Mouse (Mus musculus) megakaryocyte, embryonic 14.5 days (primary cell): ENCODE measurements around the gene Ccdc33. TPM values are rescaled to one million over a fixed set of nuclear protein-coding genes. Genes with fewer than 3 reads are reported as not detected.

Experiments used
- H3K27me3 ChIP-seq: replicated peaks from 2 replicates; pipeline ENCODE3; 2012; ENCODE audit warnings: inconsistent platforms
- H3K36me3 ChIP-seq: replicated peaks from 2 replicates; pipeline ENCODE3; 2012; ENCODE audit warnings: low read length, inconsistent platforms, mixed read lengths
- H3K4me1 ChIP-seq: 2 replicates; pipeline ENCODE4 v1.6.1; 2012; ENCODE audit warnings: inconsistent platforms
- H3K4me3 ChIP-seq: replicated peaks from 2 replicates; pipeline ENCODE3; 2012; ENCODE audit warnings: moderate library complexity, mild to moderate bottlenecking, inconsistent platforms
- H3K9me3 ChIP-seq: 2 replicates; pipeline ENCODE4 v1.6.1; 2012; ENCODE audit warnings: inconsistent platforms
- FLI1 ChIP-seq: IDR thresholded peaks from 2 replicates; pipeline ENCODE4 v1.6.1; 2012; ENCODE audit warnings: low read length, inconsistent platforms, mixed read lengths
- GATA1 ChIP-seq: IDR thresholded peaks from 3 replicates; pipeline ENCODE4 v1.6.1; 2012; ENCODE audit warnings: mixed read lengths, low read length, inconsistent platforms, borderline replicate concordance
- polyA plus RNA-seq: library from polyadenylated mRNA; stranded (reverse); fragments of >175 nt; gene quantifications from 2 replicates; pipeline ENCODE4 v1.2.3, GENCODE M21; 2012; ENCODE audit warnings: low replicate concordance; ENCODE audit not compliant: insufficient read depth

Gene Ccdc33
- polyA plus RNA-seq, 1 experiment = not detected

DNA sequence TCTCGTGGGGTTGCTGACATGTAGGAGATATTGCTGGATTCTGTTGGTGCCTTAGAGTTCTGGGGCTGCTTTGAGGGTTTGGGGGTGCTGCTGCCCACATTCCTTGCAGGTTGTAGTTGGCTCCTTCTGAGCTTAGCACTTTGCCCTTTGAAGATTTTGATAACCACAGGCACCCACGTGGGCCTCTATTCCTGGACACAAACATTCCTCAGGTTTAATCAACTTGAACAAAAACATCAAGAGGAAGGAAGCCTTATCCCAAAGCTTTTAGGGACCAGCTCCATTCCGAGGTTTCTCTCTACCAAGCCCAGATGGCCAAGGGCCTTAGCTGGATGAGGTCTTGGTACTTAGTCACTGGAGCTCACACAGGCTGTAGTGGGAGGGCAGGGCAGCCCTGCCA lies 12.3 kb upstream of the Ccdc33 start:
- TF ChIP-seq FLI1 (no peak), GATA1 (no peak)
- Histone ChIP-seq H3K27me3 (peaks cover 93% of the 10 kb centered on the region), H3K4me1 (no peaks in the 10 kb centered on the region), H3K36me3 (no peaks in the 10 kb centered on the region), H3K9me3 (no peaks in the 10 kb centered on the region), H3K4me3 (no peak overlapping the region)

GRCm38 (mm10) chr9:58129508-58129907 lies 10.9 kb upstream of the Ccdc33 start:
- no peak overlapping the region for H3K4me3 ChIP-seq
- H3K27me3 ChIP-seq = peaks cover 90% of the 10 kb centered on the region
- no peaks in the 10 kb centered on the region for H3K9me3 ChIP-seq
- H3K36me3 ChIP-seq = no peaks in the 10 kb centered on the region
- TF ChIP-seq GATA1 (no peak), FLI1 (no peak)
- H3K4me1 ChIP-seq = no peaks in the 10 kb centered on the region

- peaks cover 90% of the 10 kb centered on the region for H3K27me3 ChIP-seq
- no peak overlapping the region for H3K4me3 ChIP-seq
- no peaks in the 10 kb centered on the region for H3K9me3 ChIP-seq
- no peaks in the 10 kb centered on the region for H3K36me3 ChIP-seq
- no peak for TF ChIP-seq GATA1
- TF ChIP-seq FLI1 = no peak
- no peaks in the 10 kb centered on the region for H3K4me1 ChIP-seq
Observed at GRCm38 (mm10) chr9:58128926-58129413, 10.3 kb upstream of the Ccdc33 start.

DNA sequence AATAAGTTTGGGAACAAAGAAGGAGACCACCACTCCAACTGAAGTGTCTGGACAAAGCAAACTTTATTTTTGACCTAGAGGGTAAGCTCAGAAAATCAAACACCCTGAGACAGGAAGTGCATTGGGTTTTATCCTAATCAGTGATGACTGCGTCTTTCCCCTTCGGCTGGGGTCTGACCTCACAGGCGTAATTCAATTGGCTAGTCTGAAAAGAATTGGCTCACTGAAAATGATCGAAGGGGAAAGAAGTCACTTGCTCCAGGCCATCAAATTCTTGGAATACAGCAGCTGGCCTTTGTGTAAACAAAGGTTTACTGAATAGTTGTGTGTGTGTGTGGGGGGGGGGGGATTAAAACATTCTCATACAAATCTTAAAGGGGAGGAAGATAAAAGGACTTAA lies 7.2 kb upstream of the Ccdc33 start:
- Histone ChIP-seq H3K4me1 (no peaks in the 10 kb centered on the region; the same call in 1 of the 2 replicates), H3K9me3 (no peaks in the 10 kb centered on the region), H3K4me3 (no peak overlapping the region), H3K27me3 (peaks cover 84% of the 10 kb centered on the region), H3K36me3 (no peaks in the 10 kb centered on the region)
- TF ChIP-seq FLI1 (no peak), GATA1 (no peak)

GRCm38 (mm10) chr9:58125085-58125484 lies 6.5 kb upstream of the Ccdc33 start:
- peaks cover 83% of the 10 kb centered on the region for H3K27me3 ChIP-seq

GRCm38 (mm10) chr9:58116024-58116651 lies 2.5 kb downstream of the Ccdc33 start:
- Histone ChIP-seq H3K4me1 (peaks cover 37% of the 10 kb centered on the region), H3K9me3 (no peaks in the 10 kb centered on the region), H3K27me3 (peaks cover 91% of the 10 kb centered on the region), H3K36me3 (no peaks in the 10 kb centered on the region), H3K4me3 (no peak overlapping the region)
- TF ChIP-seq GATA1 (no peak), FLI1 (no peak)

More at GRCm38 (mm10) chr9:58125085-58125484, 6.5 kb upstream of the Ccdc33 start:
- H3K36me3 ChIP-seq = no peaks in the 10 kb centered on the region
- H3K4me1 ChIP-seq = peaks cover 6% of the 10 kb centered on the region
- H3K9me3 ChIP-seq = no peaks in the 10 kb centered on the region
- TF ChIP-seq GATA1 (no peak), FLI1 (no peak)
- no peak overlapping the region for H3K4me3 ChIP-seq

DNA sequence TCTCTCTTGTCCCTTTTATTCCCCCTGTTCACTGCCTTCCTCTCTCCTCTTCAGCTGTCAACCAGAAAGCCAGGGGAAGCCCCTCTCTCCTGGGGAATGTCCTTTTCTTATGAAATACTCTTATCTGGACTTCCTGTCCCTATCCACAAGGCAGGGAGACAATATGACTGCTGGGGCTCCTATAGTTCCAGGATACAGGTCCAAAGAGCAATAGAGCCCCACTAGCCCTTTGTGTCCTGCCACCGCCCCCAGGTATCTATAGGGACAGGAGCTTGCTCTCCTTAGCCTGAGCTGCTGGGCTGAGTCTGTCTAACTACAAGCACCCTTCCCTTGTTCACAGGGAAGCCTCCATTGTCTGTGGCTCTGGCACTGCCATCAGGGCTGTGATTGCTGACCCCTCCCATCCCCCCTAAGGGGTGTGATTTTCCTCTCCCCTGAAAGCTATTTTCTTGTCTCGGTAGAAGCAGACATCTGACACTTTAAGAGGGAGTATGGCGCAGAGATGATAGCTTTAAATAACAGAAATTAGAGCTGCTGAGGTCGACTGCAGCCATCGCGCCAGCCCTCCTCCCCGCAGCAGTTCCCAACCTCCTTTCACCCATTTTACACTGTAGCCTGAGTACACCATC lies 3.2 kb downstream of the Ccdc33 start:
- no peak overlapping the region for H3K4me3 ChIP-seq
- no peak for TF ChIP-seq GATA1
- TF ChIP-seq FLI1 = no peak
- H3K4me1 ChIP-seq = peaks cover 33% of the 10 kb centered on the region
- H3K27me3 ChIP-seq = peaks cover 91% of the 10 kb centered on the region
- H3K9me3 ChIP-seq = no peaks in the 10 kb centered on the region
- no peaks in the 10 kb centered on the region for H3K36me3 ChIP-seq

DNA sequence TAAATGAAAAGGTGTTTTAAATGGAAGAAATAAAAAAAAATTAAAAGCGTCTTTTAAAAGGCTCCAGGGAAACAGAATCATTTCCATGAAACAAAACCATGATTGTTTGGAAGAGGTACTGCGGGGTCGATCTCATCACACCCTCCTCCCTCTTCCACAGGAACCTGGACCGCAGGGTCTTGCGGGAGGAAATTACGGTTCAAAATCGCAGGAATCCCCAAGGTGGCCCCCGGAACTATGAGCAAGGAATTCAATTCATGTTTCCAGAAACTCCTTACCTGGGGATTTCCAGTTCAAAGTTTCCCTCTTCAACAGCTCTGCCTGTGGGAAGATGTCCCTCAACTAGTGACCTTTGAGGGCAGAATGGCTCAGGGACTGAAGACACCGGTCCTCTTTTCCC lies 4.6 kb downstream of the Ccdc33 start:
- peaks cover 30% of the 10 kb centered on the region for H3K4me1 ChIP-seq
- TF ChIP-seq GATA1 = no peak
- no peak for TF ChIP-seq FLI1
- H3K9me3 ChIP-seq = no peaks in the 10 kb centered on the region
- peaks cover 94% of the 10 kb centered on the region for H3K27me3 ChIP-seq
- no peaks in the 10 kb centered on the region for H3K36me3 ChIP-seq
- no peak overlapping the region for H3K4me3 ChIP-seq

DNA sequence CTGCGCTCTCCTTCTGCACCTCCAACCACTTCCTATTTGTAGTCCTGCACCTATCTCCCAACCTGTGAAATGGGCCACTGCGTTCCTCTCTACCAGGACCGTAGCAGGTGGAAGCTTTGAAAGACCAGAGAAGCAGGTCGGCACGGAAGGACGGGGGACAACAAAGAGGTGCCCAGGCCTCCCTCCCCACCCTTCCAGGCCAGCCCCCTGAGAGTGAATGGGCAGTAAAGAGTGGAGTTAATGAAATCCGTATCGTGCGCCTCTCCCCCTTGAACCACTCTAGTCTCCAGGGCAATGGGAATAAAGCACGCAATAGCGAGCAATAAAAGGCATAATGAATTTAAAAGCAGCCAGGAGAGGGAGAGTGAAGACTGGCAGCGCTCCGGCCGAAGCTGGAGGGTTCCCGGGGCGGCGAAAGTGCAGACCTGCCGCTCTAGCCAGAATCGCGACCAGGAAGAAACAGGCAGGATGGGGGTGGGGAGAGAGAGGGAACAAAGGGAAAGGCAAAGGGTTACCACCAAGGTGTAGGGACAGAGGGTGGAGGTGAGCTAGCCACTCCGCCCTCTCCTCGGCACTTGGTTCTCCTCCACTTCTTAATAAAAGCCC lies 5.2 kb downstream of the Ccdc33 start:
- Histone ChIP-seq H3K4me1 (peaks cover 30% of the 10 kb centered on the region), H3K27me3 (peaks cover 90% of the 10 kb centered on the region), H3K36me3 (no peaks in the 10 kb centered on the region), H3K4me3 (no peak overlapping the region), H3K9me3 (no peaks in the 10 kb centered on the region)
- TF ChIP-seq FLI1 (no peak), GATA1 (no peak)

GRCm38 (mm10) chr9:58112866-58113278 lies 5.8 kb downstream of the Ccdc33 start:
- Histone ChIP-seq H3K27me3 (peaks cover 86% of the 10 kb centered on the region), H3K4me3 (no peak overlapping the region), H3K9me3 (no peaks in the 10 kb centered on the region), H3K36me3 (no peaks in the 10 kb centered on the region), H3K4me1 (peaks cover 30% of the 10 kb centered on the region)
- TF ChIP-seq FLI1 (no peak), GATA1 (no peak)
